Mouse (Mus musculus): ENCODE data around the gene Grin2a.

Grin2a gene

GRCm38 (mm10) chr16:9752600-9752999 lies 242.8 kb downstream of the Grin2a start:
- DNase-seq (ENCODE audit: low spot score in 2 of 2), result no peak

GRCm38 (mm10) chr16:9751045-9751569 lies 244.3 kb downstream of the Grin2a start:
- DNase-seq (ENCODE audit: low spot score in 2 of 2), result no peak

GRCm38 (mm10) chr16:9749661-9750060 lies 245.7 kb downstream of the Grin2a start:
- DNase-seq (ENCODE audit: low spot score in 2 of 2), result no peak

- no peak for DNase-seq (ENCODE audit: low spot score in 2 of 2)
These were observed 252.9 kb downstream of the Grin2a start for GRCm38 (mm10) chr16:9742443-9742842.

- DNase-seq (ENCODE audit: low spot score in 2 of 2), result no peak
These were observed 256.7 kb downstream of the Grin2a start for GRCm38 (mm10) chr16:9738679-9739078.

- no peak for DNase-seq (ENCODE audit: low spot score in 2 of 2)
These were observed 258.2 kb downstream of the Grin2a start for GRCm38 (mm10) chr16:9737131-9737530.

- DNase-seq (ENCODE audit: low spot score in 2 of 2), result no peak
These were observed 259.8 kb downstream of the Grin2a start for GRCm38 (mm10) chr16:9735365-9736080.

- no peak for DNase-seq (ENCODE audit: low spot score in 2 of 2)
These were observed 267.8 kb downstream of the Grin2a start for GRCm38 (mm10) chr16:9727603-9728002.

- no peak for DNase-seq (ENCODE audit: low spot score in 2 of 2)
These were observed 269.7 kb downstream of the Grin2a start for GRCm38 (mm10) chr16:9725578-9726113.

- DNase-seq (ENCODE audit: low spot score in 2 of 2), result no peak
These were observed 284.0 kb downstream of the Grin2a start for GRCm38 (mm10) chr16:9711398-9711797.

- DNase-seq (ENCODE audit: low spot score in 2 of 2), result no peak
These were observed 285.4 kb downstream of the Grin2a start for GRCm38 (mm10) chr16:9709921-9710320.

GRCm38 (mm10) chr16:9697141-9697540 lies 298.2 kb downstream of the Grin2a start:
- no peak for DNase-seq (ENCODE audit: low spot score in 2 of 2)

- no peak for DNase-seq (ENCODE audit: low spot score in 2 of 2)
These were observed 301.3 kb downstream of the Grin2a start for GRCm38 (mm10) chr16:9694081-9694480.

- DNase-seq (ENCODE audit: low spot score in 2 of 2), result no peak
These were observed 306.7 kb downstream of the Grin2a start for GRCm38 (mm10) chr16:9688523-9689140.

- no peak for DNase-seq (ENCODE audit: low spot score in 2 of 2)
These were observed 314.8 kb downstream of the Grin2a start for GRCm38 (mm10) chr16:9680572-9680971.

- DNase-seq (ENCODE audit: low spot score in 2 of 2), result no peak
These were observed 315.4 kb downstream of the Grin2a start for GRCm38 (mm10) chr16:9679994-9680393.

GRCm38 (mm10) chr16:9678750-9679149 lies 316.6 kb downstream of the Grin2a start:
- DNase-seq (ENCODE audit: low spot score in 2 of 2), result no peak

GRCm38 (mm10) chr16:9672390-9672789 lies 323.0 kb downstream of the Grin2a start:
- DNase-seq (ENCODE audit: low spot score in 2 of 2), result no peak

- no peak for DNase-seq (ENCODE audit: low spot score in 2 of 2)
These were observed 324.1 kb downstream of the Grin2a start for GRCm38 (mm10) chr16:9671222-9671621.

- no peak for DNase-seq (ENCODE audit: low spot score in 2 of 2)
These were observed 324.6 kb downstream of the Grin2a start for GRCm38 (mm10) chr16:9670750-9671161.

- peak in 1 of 2 experiments; percentile 58 for DNase-seq (ENCODE audit: low spot score in 2 of 2)
These were observed 329.5 kb downstream of the Grin2a start for GRCm38 (mm10) chr16:9665896-9666295.

- DNase-seq (ENCODE audit: low spot score in 2 of 2), result no peak
These were observed 331.3 kb downstream of the Grin2a start for GRCm38 (mm10) chr16:9664060-9664459.

- peak in 1 of 2 experiments; percentile 39 for DNase-seq (ENCODE audit: low spot score in 2 of 2)
These were observed 331.9 kb downstream of the Grin2a start for GRCm38 (mm10) chr16:9663508-9663907.
